Mouse (Mus musculus): ENCODE results near the gene Gm8693. TPM values are rescaled to one million over a fixed set of nuclear protein-coding genes. Genes with fewer than 3 reads are reported as not detected.

The Gm8693 gene
- polyA plus RNA-seq (2017; shearing (Covaris generic)), result not detected

DNA sequence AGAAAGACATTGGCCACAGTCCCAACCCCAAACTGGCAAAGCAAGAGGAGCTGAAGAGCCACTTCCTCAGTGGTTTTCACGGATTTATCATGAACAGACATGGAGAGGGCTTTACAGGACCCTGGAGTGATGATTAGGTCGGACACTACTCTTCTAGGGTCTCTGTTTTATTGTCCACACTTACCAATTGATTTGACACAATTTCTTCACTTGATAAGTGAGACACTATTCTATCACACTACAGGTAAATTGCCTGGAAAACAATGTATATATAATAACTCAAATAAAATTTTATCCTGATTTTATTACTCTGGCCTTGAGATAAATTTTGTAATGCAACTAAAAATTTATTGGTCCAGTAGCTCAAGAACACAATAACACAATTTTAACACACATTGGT, at the start of gene Gm8693:
Gm8693 (minus strand) TSS at position 101 of the 400 bp plus-strand sequence.

DNA sequence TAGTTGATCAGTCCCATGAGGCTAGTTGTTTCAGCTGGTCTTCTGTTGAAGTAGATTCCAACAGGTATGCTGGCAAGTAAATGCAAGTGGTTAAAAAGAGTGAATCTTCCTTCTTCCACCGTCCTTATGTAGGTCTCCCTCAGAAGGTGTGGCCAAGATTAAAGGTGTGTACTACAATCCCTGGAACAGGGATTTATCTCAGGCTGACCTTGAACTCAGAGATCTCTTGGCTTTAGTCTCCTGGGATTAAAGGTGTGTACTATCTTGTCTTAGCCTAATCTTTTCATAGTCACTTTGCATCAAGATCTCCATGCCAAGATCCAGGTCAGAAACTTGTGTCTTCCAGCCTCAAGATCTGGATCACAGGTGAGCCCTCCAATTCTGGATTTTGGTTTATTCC, 27.5 kb upstream of the Gm8693 start, which contains the start of gene Gm4567:
Gm4567 (minus strand) TSS at position 101 of the 400 bp plus-strand sequence.

DNA sequence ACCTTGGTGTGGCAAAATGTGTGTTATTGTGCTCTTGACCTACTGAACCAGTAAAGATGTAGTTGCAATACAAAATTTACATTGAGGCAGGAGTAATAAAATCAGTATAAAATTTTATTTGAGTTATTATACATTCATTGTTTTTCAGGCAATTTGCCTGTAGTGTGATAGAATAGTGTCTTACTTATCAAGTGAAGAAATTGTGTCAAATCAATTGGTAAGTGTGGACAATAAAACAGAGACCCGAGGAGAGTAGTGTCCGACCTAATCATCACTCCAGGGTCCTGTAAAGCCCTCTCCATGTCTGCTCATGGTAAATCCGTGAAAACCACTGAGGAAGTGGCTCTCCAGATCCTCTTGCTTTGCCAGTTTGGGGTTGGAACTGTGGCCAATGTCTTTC, 34.4 kb downstream of the Gm8693 start, which contains the start of gene Vmn1r155:
Vmn1r155 (plus strand) TSS at position 301 of the 400 bp plus-strand sequence.

Other genes starting within 250 kb of the Gm8693 start
- not detected for gene Gm10665, start 228.2 kb downstream of the Gm8693 start, polyA plus RNA-seq (2017; shearing (Covaris generic))
- gene Vmn1r151, start 192.6 kb downstream of the Gm8693 start, polyA plus RNA-seq (2017; shearing (Covaris generic)), result not detected
- gene Vmn1r152, start 169.3 kb downstream of the Gm8693 start, polyA plus RNA-seq (2017; shearing (Covaris generic)), result not detected
- gene Gm8677, start 157.4 kb downstream of the Gm8693 start, polyA plus RNA-seq (2017; shearing (Covaris generic)), result not detected
- gene Gm4201, start 127.0 kb downstream of the Gm8693 start, polyA plus RNA-seq (2017; shearing (Covaris generic)), result not detected
- gene Gm4565, start 104.2 kb downstream of the Gm8693 start, polyA plus RNA-seq (2017; shearing (Covaris generic)), result not detected
- not detected for gene Vmn1r155, start 34.3 kb downstream of the Gm8693 start, polyA plus RNA-seq (2017; shearing (Covaris generic))
- gene Gm4567, start 27.4 kb upstream of the Gm8693 start, polyA plus RNA-seq (2017; shearing (Covaris generic)), result not detected
- gene Vmn1r157, start 69.4 kb upstream of the Gm8693 start, polyA plus RNA-seq (2017; shearing (Covaris generic)), result not detected
- not detected for gene Vmn1r158, start 98.5 kb upstream of the Gm8693 start, polyA plus RNA-seq (2017; shearing (Covaris generic))
- not detected for gene Vmn1r159, start 151.3 kb upstream of the Gm8693 start, polyA plus RNA-seq (2017; shearing (Covaris generic))
- not detected for gene Vmn1r160, start 178.9 kb upstream of the Gm8693 start, polyA plus RNA-seq (2017; shearing (Covaris generic))

Measured in activated CD4-positive, CD25-positive, alpha-beta regulatory T cell, adult 9 weeks (primary cell).